Mouse (Mus musculus) neural tube, embryonic 14.5 days (tissue): Measurements from ENCODE around the gene Gm1043. TPM values are rescaled to one million over a fixed set of nuclear protein-coding genes. Genes with fewer than 3 reads are reported as not detected.

ENCODE experiments used
- ATAC-seq: fragments of 200-750 bp; cut with Nextera tagmentation; 2 replicates; pipeline ENCODE4 v1.8.0; 2017; ENCODE audit warnings: low read depth, mild to moderate bottlenecking, moderate TSS enrichment, moderate library complexity
- H3K27ac ChIP-seq: fragments of 300-500 bp; sonication (generic); 2 replicates; pipeline ENCODE4 v1.5.1; 2014; ENCODE audit warnings: low read depth, mild to moderate bottlenecking, control low read depth, low read length, moderate library complexity, mixed read lengths
- H3K27me3 ChIP-seq: fragments of 300-500 bp; sonication (generic); 2 replicates; pipeline ENCODE4 v1.6.1; 2014; ENCODE audit warnings: low read length; ENCODE audit not compliant: control insufficient read depth, insufficient read depth
- H3K36me3 ChIP-seq: fragments of 300-500 bp; sonication (generic); 2 replicates; pipeline ENCODE4 v1.6.1; 2014; ENCODE audit warnings: low read length, mixed read lengths; ENCODE audit not compliant: control insufficient read depth, insufficient read depth
- H3K4me1 ChIP-seq: fragments of 300-500 bp; sonication (generic); 2 replicates; pipeline ENCODE4 v1.6.1; 2014; ENCODE audit warnings: low read length; ENCODE audit not compliant: control insufficient read depth, insufficient read depth
- H3K4me2 ChIP-seq: fragments of 300-500 bp; sonication (generic); 2 replicates; pipeline ENCODE4 v1.6.1; 2014; ENCODE audit warnings: mild to moderate bottlenecking, low read depth, low read length, control low read depth
- H3K4me3 ChIP-seq: fragments of 300-500 bp; sonication (generic); 2 replicates; pipeline ENCODE4 v1.5.1; 2014; ENCODE audit warnings: low read depth, low read length, control low read depth, mixed read lengths
- H3K9ac ChIP-seq: fragments of 300-500 bp; sonication (generic); replicated peaks from 2 replicates; pipeline ENCODE4 v1.6.1; 2014; ENCODE audit warnings: low read depth, mild to moderate bottlenecking, control low read depth, low read length, mixed read lengths
- H3K9me3 ChIP-seq: fragments of 300-500 bp; sonication (generic); 2 replicates; pipeline ENCODE4 v1.6.1; 2016; ENCODE audit warnings: low read length; ENCODE audit not compliant: control insufficient read depth
- WGBS: fragments of 180-500 bp; shearing (Covaris S2); extraction: QIAGEN DNeasy Blood & Tissue Kit; methylation state at CpG from one replicate; pipeline ENCODE4 v1.1.7; 2014; 5-methylcytosine and 5-hydroxymethylcytosine counted together
- polyA plus RNA-seq: library from polyadenylated mRNA; unstranded; fragments of >200 nt; fragmentation: Nextera tagmentation; extraction: Ambion mirVana; gene quantifications from 2 replicates; pipeline ENCODE4 v1.2.1, GENCODE M21; 2014

Gm1043 gene
- polyA plus RNA-seq, 1 experiment from 2014 or later, result 2.0 TPM

GRCm38 (mm10) chr5:37064454-37065449 is 20.4 kb upstream of the Gm1043 start:
- Histone ChIP-seq H3K9ac (no peak overlapping the region), H3K36me3 (no peaks in the 10 kb centered on the region), H3K4me3 (no peak overlapping the region), H3K27me3 (no peaks in the 10 kb centered on the region), H3K4me1 (no peaks in the 10 kb centered on the region), H3K4me2 (no peak overlapping the region), H3K27ac (no peak overlapping the region), H3K9me3 (no peaks in the 10 kb centered on the region)
- ATAC-seq, result no peak
- WGBS, result 65% methylated on average over 13 of the region's 13 CpGs

- no peak for ATAC-seq
- H3K9me3 ChIP-seq, result no peaks in the 10 kb centered on the region
- H3K4me3 ChIP-seq, result no peak overlapping the region
- 76% methylated on average over 8 of the region's 8 CpGs for WGBS
- H3K4me1 ChIP-seq, result no peaks in the 10 kb centered on the region
- no peak overlapping the region for H3K27ac ChIP-seq
- H3K4me2 ChIP-seq, result no peak overlapping the region
- no peaks in the 10 kb centered on the region for H3K36me3 ChIP-seq
- no peak overlapping the region for H3K9ac ChIP-seq
- no peaks in the 10 kb centered on the region for H3K27me3 ChIP-seq
These were observed 18.2 kb upstream of the Gm1043 start for GRCm38 (mm10) chr5:37066703-37067568.

GRCm38 (mm10) chr5:37073660-37074059 is 11.5 kb upstream of the Gm1043 start:
- H3K27ac ChIP-seq, result no peak overlapping the region
- no peak overlapping the region for H3K4me3 ChIP-seq
- no peaks in the 10 kb centered on the region for H3K9me3 ChIP-seq
- H3K4me2 ChIP-seq, result no peak overlapping the region
- ATAC-seq, result no peak
- H3K36me3 ChIP-seq, result no peaks in the 10 kb centered on the region
- H3K4me1 ChIP-seq, result 0 out of 2 replicates have a peak, but pooled peaks cover 5% of the 10 kb centered on the region
- H3K27me3 ChIP-seq, result no peaks in the 10 kb centered on the region
- no peak overlapping the region for H3K9ac ChIP-seq
- WGBS, result 93% methylated on average over 4 of the region's 4 CpGs

GRCm38 (mm10) chr5:37076692-37077329 is 8.4 kb upstream of the Gm1043 start:
- no peaks in the 10 kb centered on the region for H3K9me3 ChIP-seq
- H3K4me3 ChIP-seq, result no peak overlapping the region
- 50% methylated on average over 12 of the region's 12 CpGs for WGBS
- H3K4me1 ChIP-seq, result 0 out of 2 replicates have a peak, but pooled peaks cover 5% of the 10 kb centered on the region
- H3K36me3 ChIP-seq, result no peaks in the 10 kb centered on the region
- no peak overlapping the region for H3K9ac ChIP-seq
- H3K4me2 ChIP-seq, result no peak overlapping the region
- H3K27me3 ChIP-seq, result no peaks in the 10 kb centered on the region
- ATAC-seq, result no peak
- H3K27ac ChIP-seq, result no peak overlapping the region

GRCm38 (mm10) chr5:37077330-37077698 is 7.9 kb upstream of the Gm1043 start:
- Histone ChIP-seq H3K27me3 (no peaks in the 10 kb centered on the region), H3K4me1 (0 out of 2 replicates have a peak, but pooled peaks cover 5% of the 10 kb centered on the region), H3K36me3 (no peaks in the 10 kb centered on the region), H3K4me3 (no peak overlapping the region), H3K9me3 (no peaks in the 10 kb centered on the region), H3K9ac (no peak overlapping the region), H3K4me2 (no peak overlapping the region), H3K27ac (no peak overlapping the region)
- ATAC-seq, result no peak
- WGBS, result 37% methylated on average over 3 of the region's 3 CpGs

GRCm38 (mm10) chr5:37079484-37079883 is 5.7 kb upstream of the Gm1043 start:
- H3K9ac ChIP-seq, result no peak overlapping the region
- ATAC-seq, result no peak

GRCm38 (mm10) chr5:37080601-37081000 is 4.6 kb upstream of the Gm1043 start:
- Histone ChIP-seq H3K36me3 (no peaks in the 10 kb centered on the region), H3K4me2 (no peak overlapping the region), H3K4me3 (no peak overlapping the region), H3K27ac (no peak overlapping the region), H3K27me3 (no peaks in the 10 kb centered on the region), H3K9me3 (no peaks in the 10 kb centered on the region), H3K9ac (no peak overlapping the region), H3K4me1 (0 out of 2 replicates have a peak, but pooled peaks cover 5% of the 10 kb centered on the region)
- WGBS, result 76% methylated on average over 5 of the region's 5 CpGs
- ATAC-seq, result no peak

More at GRCm38 (mm10) chr5:37079484-37079883, 5.7 kb upstream of the Gm1043 start:
- H3K4me3 ChIP-seq, result no peak overlapping the region
- H3K9me3 ChIP-seq, result no peaks in the 10 kb centered on the region
- H3K4me1 ChIP-seq, result 0 out of 2 replicates have a peak, but pooled peaks cover 5% of the 10 kb centered on the region
- H3K27me3 ChIP-seq, result no peaks in the 10 kb centered on the region
- H3K4me2 ChIP-seq, result no peak overlapping the region
- WGBS, result 88% methylated on average over 4 of the region's 4 CpGs
- no peak overlapping the region for H3K27ac ChIP-seq
- no peaks in the 10 kb centered on the region for H3K36me3 ChIP-seq

- Histone ChIP-seq H3K4me3 (no peak overlapping the region), H3K27ac (no peak overlapping the region; the same call in 1 of the 2 replicates), H3K9me3 (no peaks in the 10 kb centered on the region), H3K4me1 (no peaks in the 10 kb centered on the region), H3K27me3 (no peaks in the 10 kb centered on the region), H3K9ac (no peak overlapping the region), H3K4me2 (no peak overlapping the region), H3K36me3 (no peaks in the 10 kb centered on the region)
- no peak for ATAC-seq
- 15% methylated on average over 3 of the region's 3 CpGs for WGBS
These were observed 2.8 kb upstream of the Gm1043 start for GRCm38 (mm10) chr5:37082420-37082819.
